17 mouse cellular contexts compared by ENCODE assay signal in the genomic region with DNA sequence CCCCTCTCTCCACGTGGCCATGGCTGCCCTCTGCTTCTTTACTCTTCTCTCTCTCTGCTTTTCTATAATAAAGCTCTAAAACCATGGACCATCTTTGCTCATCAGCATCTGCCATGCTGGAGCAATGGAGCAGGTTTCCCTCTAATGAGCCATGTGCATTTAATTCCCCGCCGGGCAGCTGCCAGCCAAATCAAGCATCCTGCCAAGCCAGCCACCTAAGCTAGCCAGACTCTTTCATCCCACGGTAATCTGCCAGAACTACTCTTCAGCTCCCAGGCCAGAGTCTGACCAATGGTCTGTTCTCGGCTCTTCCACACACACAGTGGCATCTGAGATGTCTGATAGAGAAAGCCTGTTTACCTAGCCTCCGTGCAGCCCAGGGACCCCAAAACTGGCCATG.
DNase-seq lines count a peak whose midpoint lies in the region; ATAC-seq lines count a peak whose summit lies in the region.
"Had no signal": no experiment of that assay in that cellular context is flagged by ENCODE, and none has a peak within 500 bp of the region (broad histone marks: within the 10 kb centered on the region; RNA-seq: fewer than 3 reads in every experiment).

No protein-coding gene starts in this region.

- H3K27ac ChIP-seq in hindbrain, embryonic 16.5 days (ENCODE audit: low read depth, low read length) = no peak overlapping the region
- H3K27ac ChIP-seq in hindbrain, embryonic 11.5 days (ENCODE audit: low read depth, low read length) = no peak overlapping the region
- H3K27ac ChIP-seq: embryonic facial prominence, embryonic 15.5 days; heart, embryonic 10.5 days; kidney, embryonic 15.5 days; limb, embryonic 10.5 days; liver, embryonic 12.5 days; lung, embryonic 15.5 days; neural tube, embryonic 12.5 days; stomach, embryonic 15.5 days had no signal

- peak; percentile 37; the same call in 1 of the 2 replicates for ATAC-seq in hindbrain, embryonic 16.5 days
- no peak for ATAC-seq in hindbrain, embryonic 11.5 days (ENCODE audit: low FRiP score)
- ATAC-seq: liver, embryonic 12.5 days had no signal

- H3K36me3 ChIP-seq in hindbrain, embryonic 16.5 days (ENCODE audit: control insufficient read depth, insufficient read depth, low read length) = no peaks in the 10 kb centered on the region
- no peaks in the 10 kb centered on the region for H3K36me3 ChIP-seq in hindbrain, embryonic 11.5 days (ENCODE audit: control insufficient read depth, insufficient read depth, low read length)
- H3K36me3 ChIP-seq: embryonic facial prominence, embryonic 15.5 days; heart, embryonic 10.5 days; kidney, embryonic 15.5 days; limb, embryonic 10.5 days; liver, embryonic 12.5 days; lung, embryonic 15.5 days; neural tube, embryonic 12.5 days; stomach, embryonic 15.5 days had no signal

- H3K9ac ChIP-seq in hindbrain, embryonic 16.5 days (ENCODE audit: low read depth, low read length) = no peak overlapping the region
- no peak overlapping the region for H3K9ac ChIP-seq in hindbrain, embryonic 11.5 days (ENCODE audit: low read depth, low read length)
- H3K9ac ChIP-seq: embryonic facial prominence, embryonic 15.5 days; kidney, embryonic 15.5 days; liver, embryonic 12.5 days; lung, embryonic 15.5 days; neural tube, embryonic 12.5 days; stomach, embryonic 15.5 days had no signal

- WGBS in hindbrain, embryonic 16.5 days = 64% methylated on average over 6 of the region's 6 CpGs
- WGBS in hindbrain, embryonic 11.5 days = 83% methylated on average over 6 of the region's 6 CpGs

- no peak for DNase-seq in hindbrain, embryonic 11.5 days (ENCODE audit: low spot score)
- DNase-seq in right cerebral cortex, postnatal 10 days (ENCODE audit: low spot score in 2 of 2) = peak; percentile 30 to 42
- no peak for DNase-seq in right cerebral cortex, postnatal 25 days
- DNase-seq in cerebellum, postnatal 10 days = peak; percentile 86 to 90
- no peak for DNase-seq in urinary bladder, adult 18-20 months (ENCODE audit: low spot score in 2 of 2)
- no peak for DNase-seq in kidney, adult 11 months
- DNase-seq: B cell, adult 2 months; gastrocnemius, postnatal 25 days had no signal

- H3K27me3 ChIP-seq in hindbrain, embryonic 16.5 days (replicated peaks; ENCODE audit: control insufficient read depth, insufficient read depth, low read length) = no peaks in the 10 kb centered on the region
- no peaks in the 10 kb centered on the region for H3K27me3 ChIP-seq in hindbrain, embryonic 11.5 days (ENCODE audit: control insufficient read depth, insufficient read depth, low read length)
- H3K27me3 ChIP-seq: embryonic facial prominence, embryonic 15.5 days; kidney, embryonic 15.5 days; liver, embryonic 12.5 days; lung, embryonic 15.5 days; neural tube, embryonic 12.5 days; stomach, embryonic 15.5 days had no signal

- H3K4me3 ChIP-seq in hindbrain, embryonic 16.5 days (ENCODE audit: low read length) = no peak overlapping the region
- H3K4me3 ChIP-seq in hindbrain, embryonic 11.5 days (ENCODE audit: low read depth, low read length) = no peak overlapping the region
- H3K4me3 ChIP-seq: embryonic facial prominence, embryonic 15.5 days; heart, embryonic 10.5 days; kidney, embryonic 15.5 days; limb, embryonic 10.5 days; liver, embryonic 12.5 days; lung, embryonic 15.5 days; neural tube, embryonic 12.5 days; stomach, embryonic 15.5 days had no signal

- H3K4me2 ChIP-seq in hindbrain, embryonic 16.5 days (ENCODE audit: low read length) = no peak overlapping the region
- H3K4me2 ChIP-seq in hindbrain, embryonic 11.5 days (replicated peaks; ENCODE audit: low read depth, low read length) = no peak overlapping the region
- H3K4me2 ChIP-seq: embryonic facial prominence, embryonic 15.5 days; kidney, embryonic 15.5 days; liver, embryonic 12.5 days; lung, embryonic 15.5 days; neural tube, embryonic 12.5 days; stomach, embryonic 15.5 days had no signal

- H3K9me3 ChIP-seq in hindbrain, embryonic 16.5 days (ENCODE audit: control insufficient read depth, low read length) = no peaks in the 10 kb centered on the region
- no peaks in the 10 kb centered on the region for H3K9me3 ChIP-seq in hindbrain, embryonic 11.5 days (ENCODE audit: control insufficient read depth, low read length)
- H3K9me3 ChIP-seq: embryonic facial prominence, embryonic 15.5 days; heart, embryonic 10.5 days; kidney, embryonic 15.5 days; limb, embryonic 10.5 days; liver, embryonic 12.5 days; lung, embryonic 15.5 days; stomach, embryonic 15.5 days had no signal

- H3K4me1 ChIP-seq in hindbrain, embryonic 16.5 days (ENCODE audit: control insufficient read depth, insufficient read depth, low read depth, low read length) = no peaks in the 10 kb centered on the region
- H3K4me1 ChIP-seq in hindbrain, embryonic 11.5 days (replicated peaks; ENCODE audit: control insufficient read depth, insufficient read depth, low read length) = no peaks in the 10 kb centered on the region
- H3K4me1 ChIP-seq: embryonic facial prominence, embryonic 15.5 days; heart, embryonic 10.5 days; kidney, embryonic 15.5 days; liver, embryonic 12.5 days; lung, embryonic 15.5 days; neural tube, embryonic 12.5 days; stomach, embryonic 15.5 days had no signal

Comparison
In these comparisons a context has a peak if more than half of its experiments do, and no peak if none do; other contexts are left out.
1. DNase-seq: peak in right cerebral cortex, postnatal 10 days (2 of 2) and cerebellum, postnatal 10 days (2 of 2); none in hindbrain, embryonic 11.5 days (single experiment), right cerebral cortex, postnatal 25 days (single experiment), urinary bladder, adult 18-20 months (0 of 2) and kidney, adult 11 months (single experiment).